Mouse (Mus musculus) left cerebral cortex, postnatal 25 days (tissue): ENCODE measurements around the gene Prickle4. TPM values are rescaled to one million over a fixed set of nuclear protein-coding genes. Genes with fewer than 3 reads are reported as not detected.
A peak's percentile ranks its signal among the peaks of the same experiment; 100 is the strongest.

ENCODE experiments used
- DNase-seq, 2 experiments: peaks; one replicate each; pipeline ENCODE4 v3.0.0; 2022; ENCODE audit warnings: low spot score in 2 of 2, mixed read lengths in 1 of 2
- intact Hi-C: fragments of 180-260 bp; cut with DNase I; formaldehyde crosslinking; loops from one replicate; pipeline ENCODE4 v1.15.1; 2025
- total RNA-seq, 2 experiments: library from RNA; stranded (reverse); gene quantifications; 2 replicates each; pipeline ENCODE4 v1.2.3; 2021

The Prickle4 gene
- total RNA-seq, 2 experiments from 2014 or later = 4.2 to 5.7 TPM

DNA sequence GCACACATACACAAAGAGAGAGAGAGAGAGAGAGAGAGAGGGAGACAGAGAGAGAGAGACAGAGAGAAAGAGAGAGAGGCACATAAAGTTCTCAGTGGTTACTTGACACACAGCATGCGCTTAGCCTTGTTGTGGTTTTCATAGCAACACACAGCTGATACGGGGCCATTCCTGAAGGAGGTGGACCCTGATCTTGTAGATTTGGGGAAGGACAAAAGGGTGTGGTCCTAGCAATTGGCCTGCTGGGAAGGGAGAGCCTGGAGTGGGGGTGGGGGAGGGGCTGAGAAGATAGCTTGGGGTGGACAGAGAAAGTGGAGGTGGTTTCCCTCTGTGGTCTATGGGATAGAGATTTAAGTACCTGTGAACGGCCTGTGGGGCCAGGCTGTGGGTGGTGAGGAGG, 15.5 kb upstream of the Prickle4 start:
- no peak for DNase-seq
- intact Hi-C loops = no loop called here

DNA sequence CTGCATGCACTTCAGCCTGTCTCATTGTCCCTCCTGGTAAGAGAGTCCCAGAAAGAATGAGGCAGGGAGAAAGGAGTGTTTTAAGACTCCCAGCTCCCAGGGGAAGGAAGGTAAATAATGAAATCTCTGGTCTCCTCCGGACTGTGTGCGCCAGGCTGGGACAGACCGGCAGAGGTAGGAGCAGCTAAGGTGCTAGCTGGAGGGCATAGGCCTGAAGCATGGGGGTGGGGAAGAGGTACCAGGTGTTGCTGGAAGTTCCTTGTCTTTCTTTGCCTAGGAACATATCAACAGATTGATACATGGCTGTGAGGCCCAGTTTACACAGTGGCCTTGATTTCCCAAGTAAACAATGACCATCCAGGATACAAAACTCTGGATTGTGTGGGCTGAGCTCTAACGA, 14.4 kb upstream of the Prickle4 start:
- intact Hi-C loops = no loop called here
- DNase-seq = no peak

DNA sequence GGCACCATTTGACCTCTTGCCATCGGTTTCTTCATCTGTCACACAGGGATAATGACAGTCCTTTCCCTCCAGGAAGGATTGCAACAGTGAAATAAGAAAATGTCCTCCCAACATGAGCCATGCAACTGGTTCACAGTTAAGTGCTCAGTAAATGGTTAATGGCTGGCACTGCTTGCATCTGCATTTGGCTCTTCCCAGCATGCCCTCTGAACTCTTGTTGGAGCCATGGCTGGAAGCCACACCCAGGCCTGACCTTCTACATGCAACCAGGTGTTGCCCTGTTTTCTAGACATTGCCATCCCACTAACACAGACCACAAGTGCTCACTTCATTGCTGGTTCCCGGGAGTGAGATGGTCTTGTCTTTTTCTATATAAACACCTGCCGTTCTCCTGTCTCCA, 13.4 kb upstream of the Prickle4 start:
- intact Hi-C loops = no loop called here
- no peak for DNase-seq

DNA sequence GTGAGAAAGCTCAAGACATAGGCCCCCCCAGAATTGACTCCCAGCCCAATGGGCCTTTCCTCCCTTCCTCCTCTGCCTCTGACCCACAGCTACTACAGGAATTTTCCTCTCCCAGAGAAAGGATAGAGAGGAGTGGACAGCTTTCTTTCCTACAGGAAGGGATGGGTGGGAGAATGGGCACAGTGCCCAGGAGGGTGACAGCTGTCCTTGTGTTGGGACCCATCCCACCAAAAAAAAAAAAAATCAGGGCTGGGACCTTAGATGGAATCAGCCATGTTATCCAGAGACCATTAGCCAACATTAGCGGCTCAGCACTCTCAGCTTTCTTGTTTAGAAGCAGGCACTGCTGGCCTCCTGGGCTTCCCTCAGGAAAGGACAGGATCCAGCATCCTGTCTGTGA, 11.7 kb upstream of the Prickle4 start:
- DNase-seq = no peak
- intact Hi-C loops = no loop called here

DNA sequence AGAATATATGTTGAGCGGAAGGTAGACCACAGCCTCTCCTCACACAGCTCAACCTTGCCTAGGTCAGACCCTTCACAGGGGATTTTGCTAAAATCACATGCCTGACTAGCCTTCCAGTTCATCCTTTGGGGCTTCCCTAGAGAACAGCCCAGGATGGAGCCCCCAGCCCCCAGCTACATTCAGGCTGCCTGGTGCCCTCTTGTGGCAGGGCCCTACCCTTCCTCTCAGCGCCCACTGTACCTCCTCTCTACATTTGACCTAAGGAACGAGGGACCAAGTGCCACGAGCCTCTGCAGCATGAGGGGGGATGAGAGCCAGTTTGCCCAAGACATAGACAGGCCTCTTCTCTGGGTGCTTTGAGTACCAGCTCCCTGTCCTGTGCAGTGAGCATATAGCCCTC, 10.2 kb upstream of the Prickle4 start:
- DNase-seq = no peak
- intact Hi-C loops = no loop called here

DNA sequence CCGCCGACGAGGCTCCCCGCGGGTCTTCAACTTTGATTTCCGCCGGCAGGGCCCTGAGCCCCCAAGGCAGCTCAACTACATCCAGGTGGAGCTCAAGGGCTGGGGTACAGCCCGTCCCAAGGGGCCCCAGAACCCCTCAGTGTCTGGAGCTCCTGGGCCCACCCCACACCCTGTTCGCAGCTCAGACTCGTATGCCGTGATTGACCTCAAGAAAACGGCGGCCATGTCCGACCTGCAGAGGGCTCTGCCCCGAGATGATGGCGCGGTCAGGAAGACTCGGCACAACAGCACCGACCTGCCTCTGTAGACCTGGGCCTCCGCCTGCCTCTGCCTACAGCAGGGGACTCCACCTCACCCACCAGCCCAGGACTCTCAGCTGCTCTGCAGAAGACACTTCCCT, 9.0 kb upstream of the Prickle4 start:
- no peak for DNase-seq
- intact Hi-C loops = no loop called here

- intact Hi-C loops = no loop called here
- DNase-seq = no peak
Observed at GRCm38 (mm10) chr17:47702548-47703345, 8.2 kb upstream of the Prickle4 start.

DNA sequence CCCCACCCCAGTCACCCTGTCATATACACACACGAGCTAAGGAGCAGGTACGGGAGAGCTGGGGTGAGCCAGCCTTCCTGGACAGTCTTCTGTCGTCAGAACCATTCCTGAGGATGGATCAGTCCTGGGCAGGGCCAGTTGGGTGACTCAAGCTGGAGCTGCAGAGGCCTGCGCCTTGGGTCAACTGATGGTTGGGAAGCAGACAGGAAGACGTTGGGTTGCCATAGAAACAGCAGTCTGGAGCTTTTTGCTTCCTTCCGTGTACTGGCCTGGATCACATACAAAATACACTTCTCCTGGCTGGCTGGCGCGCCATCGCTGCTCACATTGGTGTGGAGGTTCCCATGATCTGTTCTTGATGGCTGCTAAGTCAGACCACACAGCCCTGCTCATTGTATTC, 7.3 kb upstream of the Prickle4 start:
- DNase-seq = peak in 1 of 2 experiments; percentile 28
- intact Hi-C loops = no loop called here

GRCm38 (mm10) chr17:47699055-47699454, 4.5 kb upstream of the Prickle4 start:
- no peak for DNase-seq
- intact Hi-C loops = no loop called here

- no peak for DNase-seq
- intact Hi-C loops = no loop called here
Observed at GRCm38 (mm10) chr17:47698156-47698555, 3.6 kb upstream of the Prickle4 start.

DNA sequence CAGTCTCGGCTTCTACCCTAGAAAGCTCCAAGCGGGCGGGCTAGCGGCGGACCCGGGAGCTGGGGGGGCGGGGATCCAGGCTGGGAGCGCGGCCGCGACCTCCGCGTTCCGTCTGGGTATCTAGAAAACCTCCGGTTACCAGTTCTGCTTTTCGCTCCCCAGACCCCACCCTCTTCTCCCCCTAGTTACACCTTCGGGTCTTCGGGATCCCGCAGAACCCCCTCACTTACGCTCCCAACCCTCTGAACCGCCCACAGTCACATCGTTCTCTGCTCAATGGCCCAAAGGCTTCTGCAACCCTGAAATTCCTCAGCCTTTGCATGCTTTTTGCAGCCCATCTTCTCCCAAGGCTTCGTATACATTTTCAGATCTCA, 788 bp upstream of the Prickle4 start:
- peak in 1 of 2 experiments; percentile 38 for DNase-seq

GRCm38 (mm10) chr17:47694442-47694502, 264 bp downstream of the Prickle4 start, which contains the start of gene Gm21981:
Gene Gm21981 (minus strand): TSS chr17:47694455.
- DNase-seq = no peak
- intact Hi-C loops = loop anchor here (5.0 kb wide), 2 partner anchors 322 to 408 kb away; no protein-coding TSS in a partner anchor

More for the DNA sequence above, 788 bp upstream of the Prickle4 start:
- intact Hi-C loops = no loop called here

GRCm38 (mm10) chr17:47693671-47694441, 680 bp downstream of the Prickle4 start:
- intact Hi-C loops = loop anchor here (5.0 kb wide), 2 partner anchors 322 to 408 kb away; no protein-coding TSS in a partner anchor
- no peak for DNase-seq

- DNase-seq = no peak
- intact Hi-C loops = loop anchor here (5.0 kb wide), 2 partner anchors 319 to 411 kb away; no protein-coding TSS in a partner anchor
Observed at GRCm38 (mm10) chr17:47691650-47692049, 2.9 kb downstream of the Prickle4 start.

DNA sequence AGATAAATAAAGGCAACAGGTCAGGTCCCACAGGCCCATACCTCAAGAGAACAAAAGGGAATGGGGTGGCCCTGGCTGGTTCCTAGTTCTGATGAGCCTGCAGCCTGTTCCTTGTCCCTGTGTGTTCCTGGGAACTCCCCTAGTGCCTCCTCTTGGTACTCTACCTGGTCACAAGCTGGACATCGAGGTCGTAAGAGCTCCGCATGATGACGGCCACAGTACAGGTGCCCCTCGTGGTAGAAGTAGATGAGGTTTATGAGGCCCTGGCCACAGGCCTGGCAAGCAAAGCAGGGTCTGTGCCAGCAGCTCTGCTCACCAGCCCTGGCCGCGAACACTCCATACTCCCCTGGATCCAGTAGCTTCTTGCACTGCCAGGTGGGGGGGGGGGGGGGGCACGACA, 4.6 kb downstream of the Prickle4 start:
- intact Hi-C loops = loop anchor here (2.0 to 5.0 kb wide), 4 partner anchors 78 to 412 kb away; partner anchors contain the start of genes Bysl, Ccnd3, Gm20517 and Med20
- no peak for DNase-seq

GRCm38 (mm10) chr17:47688608-47689575, 5.6 kb downstream of the Prickle4 start, which contains the start of gene Frs3:
Gene Frs3 (plus strand): TSS chr17:47689030.
- intact Hi-C loops = loop anchor here (1.0 to 5.0 kb wide), 3 partner anchors 60 to 184 kb away; partner anchors contain the start of genes Bysl, Ccnd3, Gm20517 and Med20
- DNase-seq = peak; percentile 81 to 82

- DNase-seq = no peak
- intact Hi-C loops = loop anchor here (1.0 to 5.0 kb wide), 3 partner anchors 59 to 183 kb away; partner anchors contain the start of genes Bysl, Ccnd3, Gm20517 and Med20
Observed at GRCm38 (mm10) chr17:47688344-47688607, 6.3 kb downstream of the Prickle4 start, which contains the start of gene Tomm6. Gene Tomm6 (minus strand): TSS chr17:47688386.

DNA sequence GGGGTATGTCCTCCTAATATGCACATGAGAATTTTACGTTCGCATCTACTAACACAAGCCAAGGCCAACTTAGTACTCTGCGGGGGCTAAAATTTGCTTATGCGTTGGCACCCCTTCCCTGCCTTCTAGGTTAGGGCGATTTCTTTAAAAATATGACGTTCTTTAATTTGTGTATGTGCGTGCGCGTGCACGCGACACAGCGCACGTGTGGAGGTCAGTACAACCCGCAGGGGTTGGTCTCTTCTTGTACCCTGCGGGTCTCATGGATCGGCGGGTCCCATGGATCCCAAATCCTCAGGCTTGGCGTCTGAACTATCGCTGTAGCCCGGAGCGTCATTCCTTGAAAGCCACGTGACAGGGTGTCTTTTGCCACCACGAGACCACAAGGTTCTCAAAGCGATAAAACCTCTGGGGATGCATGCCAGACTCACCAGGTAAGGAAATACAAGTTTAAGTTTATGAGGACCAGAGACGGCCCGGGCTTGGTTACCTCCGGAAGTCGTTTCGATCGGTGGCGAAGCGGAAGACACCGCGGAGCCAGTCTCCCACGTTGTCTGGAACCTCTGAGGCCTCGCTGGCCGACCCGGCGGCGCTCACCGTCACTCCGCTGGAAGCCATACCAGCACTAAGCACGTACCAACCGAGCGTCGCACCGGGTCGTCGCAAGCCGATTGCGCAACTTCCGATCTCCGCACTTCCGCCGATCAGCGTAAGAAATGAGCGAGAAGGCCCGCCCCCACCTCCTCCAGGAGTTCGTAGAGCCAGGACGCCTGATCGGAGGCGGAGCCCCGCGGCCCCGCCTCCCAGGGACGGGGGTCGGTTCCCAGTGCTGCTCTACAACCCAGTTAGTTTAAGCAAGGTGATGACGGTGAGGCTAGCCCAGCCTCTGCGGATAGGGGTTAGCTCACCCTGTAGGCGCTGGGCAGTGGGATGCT, 6.9 kb downstream of the Prickle4 start:
- DNase-seq = peak; percentile 96 to 98
- intact Hi-C loops = loop anchor here (1.0 to 5.0 kb wide), 3 partner anchors 58 to 183 kb away; partner anchors contain the start of genes Bysl, Ccnd3, Gm20517 and Med20

DNA sequence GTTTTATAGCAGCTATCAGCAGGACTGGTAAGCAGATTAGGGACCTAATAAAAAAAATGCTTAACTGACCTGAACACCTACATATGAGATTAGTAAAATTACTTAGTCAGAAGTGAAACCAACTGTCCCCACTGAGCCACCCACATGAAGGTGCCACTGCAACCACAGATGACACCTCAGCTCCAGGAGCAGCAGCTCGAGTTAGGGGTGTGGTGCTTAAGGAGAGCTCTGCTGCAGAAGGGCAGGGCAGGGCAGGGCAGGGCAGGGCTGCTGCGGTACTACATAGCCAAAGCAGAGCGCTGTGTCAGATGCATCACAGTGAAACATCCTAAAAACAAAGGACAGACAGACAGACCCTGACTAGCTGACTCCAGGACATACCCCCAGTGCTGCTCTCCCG, 11.7 kb downstream of the Prickle4 start:
- intact Hi-C loops = no loop called here

More for the DNA sequence above, 11.7 kb downstream of the Prickle4 start:
- no peak for DNase-seq
